18 mouse cellular contexts compared by ENCODE assay signal in the genomic region with DNA sequence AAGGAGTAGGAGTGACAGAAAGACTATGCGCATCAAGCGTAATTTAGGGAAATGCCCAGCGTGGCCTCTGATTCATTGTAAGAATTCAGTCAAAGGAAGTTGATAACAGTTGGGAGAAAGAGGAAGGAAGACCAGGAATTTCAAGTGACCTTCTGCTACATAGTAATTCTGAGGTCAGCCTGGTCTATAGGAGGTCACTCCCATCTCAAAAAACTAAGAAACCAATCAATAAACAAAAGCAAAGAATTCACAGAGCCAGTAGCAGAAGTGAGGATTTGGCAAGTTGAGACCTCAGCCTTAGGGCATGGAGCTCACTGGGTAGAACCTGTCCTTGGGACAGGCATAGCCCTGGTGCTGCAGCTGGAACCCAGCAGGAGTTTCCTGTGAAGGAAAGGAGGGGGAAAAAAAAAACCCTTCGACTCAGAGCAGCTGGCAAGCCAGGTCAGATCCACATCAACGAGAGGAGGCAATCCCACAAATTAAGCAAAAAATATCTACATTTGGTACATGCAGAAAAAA. TPM values are rescaled to one million over a fixed set of nuclear protein-coding genes. Genes with fewer than 3 reads are reported as not detected.
"Had no signal": no experiment of that assay in that cellular context is flagged by ENCODE, and none has a peak within 500 bp of the region (broad histone marks: within the 10 kb centered on the region; RNA-seq: fewer than 3 reads in every experiment).

No protein-coding gene starts in this region.

- H3K27ac ChIP-seq: intestine, embryonic 15.5 days; limb, embryonic 15.5 days; liver, embryonic 15.5 days; midbrain, embryonic 13.5 days had no signal

- H3K9ac ChIP-seq: intestine, embryonic 15.5 days; limb, embryonic 15.5 days; liver, embryonic 15.5 days; lung, embryonic 14.5 days; midbrain, embryonic 13.5 days had no signal

- H3K4me2 ChIP-seq: intestine, embryonic 15.5 days; limb, embryonic 15.5 days; liver, embryonic 15.5 days; lung, embryonic 14.5 days; midbrain, embryonic 13.5 days had no signal

- H3K27me3 ChIP-seq: intestine, embryonic 15.5 days; limb, embryonic 15.5 days; liver, embryonic 15.5 days; midbrain, embryonic 13.5 days had no signal

- H3K4me3 ChIP-seq: intestine, embryonic 15.5 days; limb, embryonic 15.5 days; liver, embryonic 15.5 days; midbrain, embryonic 13.5 days had no signal

- ATAC-seq: intestine, embryonic 15.5 days; midbrain, embryonic 13.5 days had no signal

- H3K4me1 ChIP-seq: intestine, embryonic 15.5 days; limb, embryonic 15.5 days; liver, embryonic 15.5 days; midbrain, embryonic 13.5 days had no signal

- DNase-seq: kidney, adult 18-20 months; kidney, postnatal 10 days; lung, embryonic 14.5 days; lung, postnatal 10 days; lung, postnatal 4 days; right cerebral cortex, adult 18-20 months; right cerebral cortex, postnatal 25 days; thymus, postnatal 36 days had no signal

- H3K36me3 ChIP-seq: intestine, embryonic 15.5 days; limb, embryonic 15.5 days; liver, embryonic 15.5 days; midbrain, embryonic 13.5 days had no signal

- H3K9me3 ChIP-seq: intestine, embryonic 15.5 days; limb, embryonic 15.5 days; liver, embryonic 15.5 days; midbrain, embryonic 13.5 days had no signal

RNA-seq across cellular contexts. Expression of a gene that starts 1.2 kb away (rescaled TPM):
- total RNA-seq: megakaryocyte-erythroid progenitor cell, adult 5-6 weeks; midbrain, postnatal 0 days had no signal
- polyA plus RNA-seq: intestine, embryonic 15.5 days; large intestine, adult 2 months; limb, embryonic 15.5 days; liver, embryonic 15.5 days; midbrain, postnatal 0 days; neural tube, embryonic 14.5 days; small intestine, adult 2 months; stomach, embryonic 16.5 days had no signal
